Mouse (Mus musculus): ENCODE data around the gene Dnah17.

GRCm38 (mm10) chr11:117995255-117995654 is 135.2 kb downstream of the Dnah17 start:
- TF ChIP-seq CTCF (IDR thresholded peaks at IDR 0.05; ENCODE audit: extremely low read depth, insufficient read depth, insufficient read length, insufficient replicate concordance), result no peak
- TF ChIP-seq POLR2A (IDR thresholded peaks at IDR 0.05; ENCODE audit: low read depth, low read length), result no peak
